Mouse (Mus musculus): ENCODE measurements around the gene Ifnar1. TPM values are rescaled to one million over a fixed set of nuclear protein-coding genes. Genes with fewer than 3 reads are reported as not detected.

Ifnar1 gene
- total and polyA plus RNA-seq, 2 experiments: 14.0 to 26.4 TPM

GRCm38 (mm10) chr16:91537065-91537464 lies 52.0 kb downstream of the Ifnar1 start:
- 88% methylated on average over 3 of the region's 3 CpGs for whole genome bisulfite sequencing
- H3K27me3 ChIP-seq (ENCODE audit: control insufficient read depth, insufficient read depth, low read length): no peaks in the 10 kb centered on the region
- no peaks in the 10 kb centered on the region for H3K4me1 ChIP-seq (ENCODE audit: control insufficient read depth, insufficient read depth, low read length)
- no peak overlapping the region for H3K27ac ChIP-seq (replicated peaks; ENCODE audit: insufficient read depth, low read depth, low read length)
- H3K36me3 ChIP-seq (ENCODE audit: control insufficient read depth, insufficient read depth, low read length): no peaks in the 10 kb centered on the region
- TF ChIP-seq CTCF (IDR thresholded peaks at IDR 0.05; ENCODE audit: low read depth, low read length): no peak
- TF ChIP-seq POLR2A (IDR thresholded peaks at IDR 0.05; ENCODE audit: extremely low read depth, insufficient read depth, low read length): no peak
- H3K79me2 ChIP-seq (ENCODE audit: control insufficient read depth, insufficient read depth, low read length): no peaks in the 10 kb centered on the region
- no peak for DNase-seq (ENCODE audit: extremely low read depth, low read depth, low spot score)
- no peak overlapping the region for H3K9ac ChIP-seq (ENCODE audit: low read depth, low read length)
- no peak overlapping the region for H3K4me3 ChIP-seq (ENCODE audit: insufficient read depth, low read depth, low read length)

- H3K36me3 ChIP-seq (ENCODE audit: control insufficient read depth, insufficient read depth, low read length): no peaks in the 10 kb centered on the region
- no peak overlapping the region for H3K4me3 ChIP-seq (ENCODE audit: insufficient read depth, low read depth, low read length)
- no peaks in the 10 kb centered on the region for H3K27me3 ChIP-seq (ENCODE audit: control insufficient read depth, insufficient read depth, low read length)
- H3K27ac ChIP-seq (replicated peaks; ENCODE audit: insufficient read depth, low read depth, low read length): peak overlapping the region; percentile 31
- no peak for TF ChIP-seq POLR2A (IDR thresholded peaks at IDR 0.05; ENCODE audit: extremely low read depth, insufficient read depth, low read length)
- TF ChIP-seq CTCF (IDR thresholded peaks at IDR 0.05; ENCODE audit: low read depth, low read length): no peak
- H3K4me1 ChIP-seq (ENCODE audit: control insufficient read depth, insufficient read depth, low read length): no peaks in the 10 kb centered on the region
- WGBS: 74% methylated on average over 6 of the region's 6 CpGs
- H3K79me2 ChIP-seq (ENCODE audit: control insufficient read depth, insufficient read depth, low read length): no peaks in the 10 kb centered on the region
- H3K9ac ChIP-seq (ENCODE audit: low read depth, low read length): no peak overlapping the region
- peak; percentile 26 for DNase-seq (ENCODE audit: extremely low read depth, low read depth, low spot score)
Observed at GRCm38 (mm10) chr16:91538051-91538450, 53.0 kb downstream of the Ifnar1 start.

- TF ChIP-seq POLR2A (IDR thresholded peaks at IDR 0.05; ENCODE audit: extremely low read depth, insufficient read depth, low read length): no peak
Observed at GRCm38 (mm10) chr16:91538513-91538912, 53.5 kb downstream of the Ifnar1 start.

GRCm38 (mm10) chr16:91541573-91542081 lies 56.6 kb downstream of the Ifnar1 start:
- Histone ChIP-seq H3K4me1 (ENCODE audit: control insufficient read depth, insufficient read depth, low read length) (peaks cover 5% of the 10 kb centered on the region; the same call in 1 of the 2 replicates), H3K4me3 (ENCODE audit: insufficient read depth, low read depth, low read length) (no peak overlapping the region)
- 46% methylated on average over 10 of the region's 10 CpGs for WGBS

More at GRCm38 (mm10) chr16:91538513-91538912, 53.5 kb downstream of the Ifnar1 start:
- H3K79me2 ChIP-seq (ENCODE audit: control insufficient read depth, insufficient read depth, low read length): no peaks in the 10 kb centered on the region
- 58% methylated on average over 9 of the region's 9 CpGs for WGBS
- no peak overlapping the region for H3K9ac ChIP-seq (ENCODE audit: low read depth, low read length)
- H3K4me3 ChIP-seq (ENCODE audit: insufficient read depth, low read depth, low read length): no peak overlapping the region
- no peaks in the 10 kb centered on the region for H3K4me1 ChIP-seq (ENCODE audit: control insufficient read depth, insufficient read depth, low read length)
- no peaks in the 10 kb centered on the region for H3K36me3 ChIP-seq (ENCODE audit: control insufficient read depth, insufficient read depth, low read length)
- no peaks in the 10 kb centered on the region for H3K27me3 ChIP-seq (ENCODE audit: control insufficient read depth, insufficient read depth, low read length)
- no peak for DNase-seq (ENCODE audit: extremely low read depth, low read depth, low spot score)
- peak overlapping the region; percentile 20; the same call in 1 of the 2 replicates for H3K27ac ChIP-seq (replicated peaks; ENCODE audit: insufficient read depth, low read depth, low read length)

GRCm38 (mm10) chr16:91543619-91544018 lies 58.6 kb downstream of the Ifnar1 start:
- H3K4me1 ChIP-seq (ENCODE audit: control insufficient read depth, insufficient read depth, low read length): peaks cover 11% of the 10 kb centered on the region
- no peak for TF ChIP-seq CTCF (IDR thresholded peaks at IDR 0.05; ENCODE audit: low read depth, low read length)
- TF ChIP-seq POLR2A (IDR thresholded peaks at IDR 0.05; ENCODE audit: extremely low read depth, insufficient read depth, low read length): no peak
- no peak overlapping the region for H3K27ac ChIP-seq (replicated peaks; ENCODE audit: insufficient read depth, low read depth, low read length)

More at GRCm38 (mm10) chr16:91541573-91542081, 56.6 kb downstream of the Ifnar1 start:
- Histone ChIP-seq H3K9ac (ENCODE audit: low read depth, low read length) (no peak overlapping the region), H3K79me2 (ENCODE audit: control insufficient read depth, insufficient read depth, low read length) (no peaks in the 10 kb centered on the region), H3K27me3 (ENCODE audit: control insufficient read depth, insufficient read depth, low read length) (no peaks in the 10 kb centered on the region), H3K36me3 (ENCODE audit: control insufficient read depth, insufficient read depth, low read length) (no peaks in the 10 kb centered on the region), H3K27ac (replicated peaks; ENCODE audit: insufficient read depth, low read depth, low read length) (no peak overlapping the region)
- TF ChIP-seq CTCF (IDR thresholded peaks at IDR 0.05; ENCODE audit: low read depth, low read length) (no peak), POLR2A (IDR thresholded peaks at IDR 0.05; ENCODE audit: extremely low read depth, insufficient read depth, low read length) (no peak)
- DNase-seq (ENCODE audit: extremely low read depth, low read depth, low spot score): no peak

GRCm38 (mm10) chr16:91545597-91546281 lies 60.7 kb downstream of the Ifnar1 start:
- DNase-seq (ENCODE audit: extremely low read depth, low read depth, low spot score): no peak
- H3K9ac ChIP-seq (ENCODE audit: low read depth, low read length): no peak overlapping the region
- H3K4me3 ChIP-seq (ENCODE audit: insufficient read depth, low read depth, low read length): no peak overlapping the region
- no peaks in the 10 kb centered on the region for H3K27me3 ChIP-seq (ENCODE audit: control insufficient read depth, insufficient read depth, low read length)
- peaks cover 7% of the 10 kb centered on the region; the same call in 1 of the 2 replicates for H3K79me2 ChIP-seq (ENCODE audit: control insufficient read depth, insufficient read depth, low read length)
- no peak for TF ChIP-seq CTCF (IDR thresholded peaks at IDR 0.05; ENCODE audit: low read depth, low read length)
- TF ChIP-seq POLR2A (IDR thresholded peaks at IDR 0.05; ENCODE audit: extremely low read depth, insufficient read depth, low read length): no peak
- H3K4me1 ChIP-seq (ENCODE audit: control insufficient read depth, insufficient read depth, low read length): peaks cover 11% of the 10 kb centered on the region
- WGBS: 75% methylated on average over 10 of the region's 10 CpGs
- H3K27ac ChIP-seq (replicated peaks; ENCODE audit: insufficient read depth, low read depth, low read length): peak overlapping the region; percentile 52
- H3K36me3 ChIP-seq (ENCODE audit: control insufficient read depth, insufficient read depth, low read length): no peaks in the 10 kb centered on the region

More at GRCm38 (mm10) chr16:91543619-91544018, 58.6 kb downstream of the Ifnar1 start:
- Histone ChIP-seq H3K27me3 (ENCODE audit: control insufficient read depth, insufficient read depth, low read length) (no peaks in the 10 kb centered on the region), H3K79me2 (ENCODE audit: control insufficient read depth, insufficient read depth, low read length) (peaks cover 2% of the 10 kb centered on the region; the same call in 1 of the 2 replicates), H3K36me3 (ENCODE audit: control insufficient read depth, insufficient read depth, low read length) (no peaks in the 10 kb centered on the region), H3K9ac (ENCODE audit: low read depth, low read length) (no peak overlapping the region), H3K4me3 (ENCODE audit: insufficient read depth, low read depth, low read length) (no peak overlapping the region)
- WGBS: 89% methylated on average over 1 of the region's 1 CpGs
- DNase-seq (ENCODE audit: extremely low read depth, low read depth, low spot score): no peak

Data from liver, adult 2 months (tissue).